Mouse (Mus musculus): ENCODE data around the gene Hdgfl3. TPM values are rescaled to one million over a fixed set of nuclear protein-coding genes. Genes with fewer than 3 reads are reported as not detected.

Hdgfl3 gene
- polyA plus RNA-seq, 1 experiment from 2014 or later = 13.8 TPM

GRCm38 (mm10) chr7:81934806-81935205 lies 533 bp upstream of the Hdgfl3 start:
- Histone ChIP-seq H3K36me3 (no peaks in the 10 kb centered on the region), H3K4me3 (peak overlapping the region; percentile 80), H3K9me3 (no peaks in the 10 kb centered on the region), H3K27ac (peak overlapping the region; percentile 94), H3K4me1 (peaks cover 9% of the 10 kb centered on the region; the same call in 1 of the 2 replicates), H3K27me3 (ENCODE audit: insufficient read depth, poor library complexity, severe bottlenecking) (peaks cover 31% of the 10 kb centered on the region)
- 12% methylated on average over 5 of the region's 5 CpGs for WGBS
- DNase-seq (ENCODE audit: low spot score) = no peak

- peak overlapping the region; percentile 80 for H3K4me3 ChIP-seq
- DNase-seq (ENCODE audit: low spot score) = peak; percentile 80
- H3K27me3 ChIP-seq (ENCODE audit: insufficient read depth, poor library complexity, severe bottlenecking) = peaks cover 31% of the 10 kb centered on the region
- H3K4me1 ChIP-seq = peaks cover 9% of the 10 kb centered on the region; the same call in 1 of the 2 replicates
- peak overlapping the region; percentile 94 for H3K27ac ChIP-seq
- H3K9me3 ChIP-seq = no peaks in the 10 kb centered on the region
- H3K36me3 ChIP-seq = no peaks in the 10 kb centered on the region
- WGBS = under 1% methylated on average over 101 of the region's 103 CpGs
These were observed 539 bp downstream of the Hdgfl3 start for GRCm38 (mm10) chr7:81933601-81934266.

- no peak for DNase-seq (ENCODE audit: low spot score)
- no peaks in the 10 kb centered on the region for H3K9me3 ChIP-seq
- peak overlapping the region; percentile 94 for H3K27ac ChIP-seq
- 9% methylated on average over 23 of the region's 23 CpGs for WGBS
- peaks cover 31% of the 10 kb centered on the region for H3K27me3 ChIP-seq (ENCODE audit: insufficient read depth, poor library complexity, severe bottlenecking)
- peak overlapping the region; percentile 80 for H3K4me3 ChIP-seq
- H3K4me1 ChIP-seq = peaks cover 14% of the 10 kb centered on the region
- H3K36me3 ChIP-seq = no peaks in the 10 kb centered on the region
These were observed 1.1 kb downstream of the Hdgfl3 start for GRCm38 (mm10) chr7:81933061-81933600.

DNA sequence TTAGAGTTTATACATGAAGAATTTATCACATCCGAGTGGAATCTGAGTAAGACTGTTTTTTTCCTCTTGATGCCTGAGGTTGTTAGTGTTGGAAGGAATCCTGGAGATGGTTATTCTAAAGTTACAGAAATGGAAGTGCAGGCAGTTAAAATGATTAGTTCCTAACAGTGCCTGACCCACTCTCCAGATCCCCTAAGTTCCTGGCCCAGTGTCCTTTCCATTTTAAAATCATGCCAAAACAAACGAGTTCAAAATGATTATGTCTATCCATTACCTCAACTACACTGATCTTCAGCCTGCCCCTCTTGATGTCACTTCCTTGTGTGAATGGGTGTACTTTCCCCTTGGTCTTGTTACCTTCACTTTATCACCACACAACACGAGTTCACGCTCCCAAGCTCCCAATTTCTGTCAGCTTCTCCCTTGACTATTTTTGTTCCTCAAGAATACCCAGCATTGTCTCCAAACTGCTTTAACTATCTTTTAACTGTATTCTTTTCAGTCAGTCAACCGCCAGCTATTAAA lies 1.7 kb downstream of the Hdgfl3 start:
- Histone ChIP-seq H3K27me3 (ENCODE audit: insufficient read depth, poor library complexity, severe bottlenecking) (peaks cover 31% of the 10 kb centered on the region), H3K4me3 (peak overlapping the region; percentile 80), H3K4me1 (peaks cover 15% of the 10 kb centered on the region), H3K9me3 (no peaks in the 10 kb centered on the region), H3K36me3 (no peaks in the 10 kb centered on the region), H3K27ac (no peak overlapping the region)
- 47% methylated on average over 5 of the region's 5 CpGs for WGBS
- no peak for DNase-seq (ENCODE audit: low spot score)

DNA sequence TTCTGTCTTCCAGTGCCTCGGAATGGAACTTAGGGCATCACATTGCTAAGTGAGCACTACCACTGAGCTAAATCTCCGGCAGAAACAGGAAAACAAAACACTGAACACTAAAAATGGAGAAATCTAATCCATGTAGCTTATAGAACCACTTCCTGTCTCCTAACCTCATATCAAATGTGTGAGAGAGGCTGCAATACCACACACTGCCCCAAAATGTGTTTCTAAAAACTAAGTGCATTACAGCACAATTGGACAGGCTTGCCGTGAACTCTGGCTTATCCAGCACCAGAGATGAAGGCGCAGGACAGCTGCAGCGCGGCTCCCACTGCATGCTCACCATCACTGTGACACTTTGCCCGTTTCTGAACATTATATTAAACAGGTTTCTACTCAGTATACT lies 5.3 kb downstream of the Hdgfl3 start:
- WGBS = 76% methylated on average over 7 of the region's 7 CpGs
- H3K9me3 ChIP-seq = no peaks in the 10 kb centered on the region

GRCm38 (mm10) chr7:81921379-81921952 lies 12.8 kb downstream of the Hdgfl3 start:
- H3K4me3 ChIP-seq = no peak overlapping the region
- no peaks in the 10 kb centered on the region for H3K36me3 ChIP-seq
- H3K27me3 ChIP-seq (ENCODE audit: insufficient read depth, poor library complexity, severe bottlenecking) = no peaks in the 10 kb centered on the region
- no peak overlapping the region for H3K27ac ChIP-seq
- no peaks in the 10 kb centered on the region for H3K4me1 ChIP-seq
- WGBS = 73% methylated on average over 1 of the region's 1 CpGs
- H3K9me3 ChIP-seq = no peaks in the 10 kb centered on the region
- no peak for DNase-seq (ENCODE audit: low spot score)

More for the DNA sequence above, 5.3 kb downstream of the Hdgfl3 start:
- H3K27ac ChIP-seq = no peak overlapping the region
- no peaks in the 10 kb centered on the region for H3K36me3 ChIP-seq
- no peak for DNase-seq (ENCODE audit: low spot score)
- H3K4me1 ChIP-seq = peaks cover 11% of the 10 kb centered on the region
- peaks cover 2% of the 10 kb centered on the region; the same call in 1 of the 2 replicates for H3K27me3 ChIP-seq (ENCODE audit: insufficient read depth, poor library complexity, severe bottlenecking)
- no peak overlapping the region for H3K4me3 ChIP-seq

DNA sequence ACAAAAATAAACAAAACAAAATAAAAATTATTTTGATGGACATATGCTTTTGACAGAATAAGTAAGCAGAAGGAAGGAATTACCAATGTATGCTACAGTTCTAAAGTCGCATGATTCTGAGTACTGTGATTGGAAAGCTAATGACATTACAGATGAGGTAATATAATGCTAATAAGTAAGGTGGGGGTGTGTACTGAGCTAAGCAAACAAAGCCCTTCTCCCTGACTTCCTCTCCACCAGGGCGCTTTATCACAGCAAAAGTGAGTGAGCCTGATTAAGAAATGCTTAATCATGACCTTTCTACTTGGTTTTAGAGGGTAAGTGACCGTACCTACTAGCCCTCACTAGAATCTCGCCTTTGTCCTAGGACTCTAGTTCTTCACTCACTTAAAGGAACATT lies 14.0 kb downstream of the Hdgfl3 start:
- Histone ChIP-seq H3K9me3 (no peaks in the 10 kb centered on the region), H3K36me3 (no peaks in the 10 kb centered on the region), H3K27ac (no peak overlapping the region), H3K27me3 (ENCODE audit: insufficient read depth, poor library complexity, severe bottlenecking) (no peaks in the 10 kb centered on the region), H3K4me1 (no peaks in the 10 kb centered on the region), H3K4me3 (no peak overlapping the region)
- WGBS = 66% methylated on average over 4 of the region's 4 CpGs
- DNase-seq (ENCODE audit: low spot score) = no peak

DNA sequence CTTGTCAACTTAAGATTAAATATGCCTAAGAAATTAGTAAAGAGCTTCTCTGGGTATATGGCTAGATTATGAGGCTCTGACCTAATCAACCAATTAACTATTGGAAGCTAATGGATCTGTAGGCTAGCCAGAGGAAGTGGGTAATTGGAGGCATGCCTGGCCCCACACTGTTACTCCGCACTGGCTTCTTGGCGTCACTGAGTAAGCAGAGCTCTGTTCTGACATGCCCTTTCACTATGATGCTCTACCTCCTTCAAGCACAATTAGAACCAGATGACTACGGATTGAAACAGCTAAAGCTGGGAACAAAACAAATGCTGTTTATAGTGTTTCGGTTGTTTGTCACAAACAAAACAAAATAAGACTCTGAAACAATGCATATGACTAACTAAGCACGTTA lies 16.0 kb downstream of the Hdgfl3 start:
- H3K36me3 ChIP-seq = no peaks in the 10 kb centered on the region
- DNase-seq (ENCODE audit: low spot score) = no peak
- 69% methylated on average over 5 of the region's 5 CpGs for WGBS
- H3K4me3 ChIP-seq = no peak overlapping the region
- no peak overlapping the region for H3K27ac ChIP-seq
- no peaks in the 10 kb centered on the region for H3K9me3 ChIP-seq
- H3K4me1 ChIP-seq = no peaks in the 10 kb centered on the region
- H3K27me3 ChIP-seq (ENCODE audit: insufficient read depth, poor library complexity, severe bottlenecking) = no peaks in the 10 kb centered on the region

GRCm38 (mm10) chr7:81904926-81905325 lies 29.3 kb downstream of the Hdgfl3 start:
- DNase-seq (ENCODE audit: low spot score) = no peak
- Histone ChIP-seq H3K27me3 (ENCODE audit: insufficient read depth, poor library complexity, severe bottlenecking) (no peaks in the 10 kb centered on the region), H3K4me1 (no peaks in the 10 kb centered on the region), H3K4me3 (no peak overlapping the region), H3K36me3 (no peaks in the 10 kb centered on the region), H3K9me3 (no peaks in the 10 kb centered on the region), H3K27ac (no peak overlapping the region)
- WGBS = 82% methylated on average over 2 of the region's 2 CpGs

DNA sequence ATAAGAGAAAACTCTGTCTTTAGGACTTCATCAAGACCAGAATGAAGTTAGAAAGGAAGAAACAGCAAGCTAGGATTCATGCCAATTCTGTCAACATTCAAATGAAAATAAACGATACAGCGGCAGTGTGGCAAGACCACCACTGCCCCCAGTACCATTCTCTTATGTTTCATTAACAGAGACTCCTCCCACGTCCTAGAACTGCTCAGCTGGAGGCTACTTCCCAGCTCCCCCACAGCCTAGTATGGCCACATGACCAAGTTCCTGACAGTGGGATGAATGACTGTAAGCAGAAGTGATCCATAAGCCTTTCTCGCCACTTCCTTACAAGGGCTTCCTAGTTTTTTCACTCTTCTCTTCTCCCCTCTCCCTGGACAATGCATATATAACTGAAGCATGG lies 30.2 kb downstream of the Hdgfl3 start:
- Histone ChIP-seq H3K4me3 (no peak overlapping the region), H3K36me3 (peaks cover 3% of the 10 kb centered on the region), H3K27me3 (ENCODE audit: insufficient read depth, poor library complexity, severe bottlenecking) (no peaks in the 10 kb centered on the region), H3K4me1 (no peaks in the 10 kb centered on the region), H3K9me3 (no peaks in the 10 kb centered on the region), H3K27ac (no peak overlapping the region)
- WGBS = 65% methylated on average over 4 of the region's 4 CpGs
- no peak for DNase-seq (ENCODE audit: low spot score)

- WGBS = 73% methylated on average over 11 of the region's 11 CpGs
- H3K36me3 ChIP-seq = peaks cover 11% of the 10 kb centered on the region
- H3K27me3 ChIP-seq (ENCODE audit: insufficient read depth, poor library complexity, severe bottlenecking) = no peaks in the 10 kb centered on the region
- no peaks in the 10 kb centered on the region for H3K4me1 ChIP-seq
- H3K9me3 ChIP-seq = no peaks in the 10 kb centered on the region
- no peak overlapping the region for H3K27ac ChIP-seq
- DNase-seq (ENCODE audit: low spot score) = no peak
- no peak overlapping the region for H3K4me3 ChIP-seq
These were observed 34.9 kb downstream of the Hdgfl3 start for GRCm38 (mm10) chr7:81899361-81899760.

DNA sequence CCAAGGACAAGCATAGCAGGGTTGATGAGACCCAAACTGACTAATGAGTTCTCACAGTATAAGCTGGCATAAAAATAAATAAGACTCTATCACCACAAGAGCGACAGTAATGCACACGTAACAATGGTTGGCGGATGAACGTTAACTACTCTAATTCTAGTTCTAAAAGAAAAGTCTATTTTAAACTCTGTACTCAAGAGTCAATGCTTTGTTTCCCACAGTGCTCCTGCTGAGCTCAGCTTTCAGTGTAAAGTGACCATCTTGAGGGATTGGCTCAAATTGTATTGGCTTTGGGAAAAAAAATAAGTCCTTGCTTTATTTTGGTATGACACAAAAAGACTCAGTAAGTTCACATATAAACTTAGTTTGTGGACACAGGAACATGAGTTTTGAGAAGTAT lies 49.1 kb downstream of the Hdgfl3 start:
- Histone ChIP-seq H3K36me3 (peaks cover 9% of the 10 kb centered on the region; the same call in 1 of the 2 replicates), H3K9me3 (no peaks in the 10 kb centered on the region)
- WGBS = 89% methylated on average over 4 of the region's 4 CpGs

DNA sequence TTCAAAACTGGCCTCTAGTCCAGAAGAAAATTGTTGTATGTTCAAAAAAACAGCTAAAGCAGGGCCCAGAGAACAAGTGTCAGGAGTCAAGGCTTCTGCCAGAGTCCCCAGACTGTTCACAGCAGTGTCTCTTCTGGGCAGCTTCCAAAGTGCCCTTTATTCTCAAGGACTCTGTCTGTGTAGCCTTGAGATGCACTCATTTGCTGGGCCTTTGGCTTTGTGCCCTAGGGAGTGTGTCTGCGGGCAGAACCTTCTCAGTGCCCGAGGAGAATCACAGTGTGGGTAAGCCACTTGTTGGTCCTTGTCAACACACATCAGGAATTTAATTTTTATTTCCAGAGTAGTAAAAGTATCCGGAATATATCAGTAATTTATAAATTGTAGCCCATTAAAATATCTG lies 52.7 kb downstream of the Hdgfl3 start:
- WGBS = 83% methylated on average over 3 of the region's 3 CpGs

More for the DNA sequence above, 49.1 kb downstream of the Hdgfl3 start:
- H3K4me1 ChIP-seq = no peaks in the 10 kb centered on the region
- H3K27ac ChIP-seq = no peak overlapping the region
- no peak for DNase-seq (ENCODE audit: low spot score)
- H3K27me3 ChIP-seq (ENCODE audit: insufficient read depth, poor library complexity, severe bottlenecking) = no peaks in the 10 kb centered on the region
- H3K4me3 ChIP-seq = no peak overlapping the region

More for the DNA sequence above, 52.7 kb downstream of the Hdgfl3 start:
- H3K27ac ChIP-seq = no peak overlapping the region
- no peak for DNase-seq (ENCODE audit: low spot score)
- no peak overlapping the region for H3K4me3 ChIP-seq
- H3K9me3 ChIP-seq = no peaks in the 10 kb centered on the region
- H3K36me3 ChIP-seq = peaks cover 20% of the 10 kb centered on the region; the same call in 1 of the 2 replicates
- 0 out of 2 replicates have a peak, but pooled peaks cover 5% of the 10 kb centered on the region for H3K4me1 ChIP-seq
- no peaks in the 10 kb centered on the region for H3K27me3 ChIP-seq (ENCODE audit: insufficient read depth, poor library complexity, severe bottlenecking)

All from heart, embryonic 10.5 days (tissue).